Mouse (Mus musculus) mature B cell (primary cell): ENCODE data around the gene Ibtk.
"Not testable (repeated sequence)": the region's sequence is repeated elsewhere in the genome, so short reads cannot be mapped to it uniquely, and the experiment has no call there.

Experiments used
- in situ Hi-C: fragments of 300-500 bp; cut with MboI; formaldehyde crosslinking; loops from 2 replicates; pipeline ENCODE4 v1.14.3; 2019

Ibtk gene

DNA sequence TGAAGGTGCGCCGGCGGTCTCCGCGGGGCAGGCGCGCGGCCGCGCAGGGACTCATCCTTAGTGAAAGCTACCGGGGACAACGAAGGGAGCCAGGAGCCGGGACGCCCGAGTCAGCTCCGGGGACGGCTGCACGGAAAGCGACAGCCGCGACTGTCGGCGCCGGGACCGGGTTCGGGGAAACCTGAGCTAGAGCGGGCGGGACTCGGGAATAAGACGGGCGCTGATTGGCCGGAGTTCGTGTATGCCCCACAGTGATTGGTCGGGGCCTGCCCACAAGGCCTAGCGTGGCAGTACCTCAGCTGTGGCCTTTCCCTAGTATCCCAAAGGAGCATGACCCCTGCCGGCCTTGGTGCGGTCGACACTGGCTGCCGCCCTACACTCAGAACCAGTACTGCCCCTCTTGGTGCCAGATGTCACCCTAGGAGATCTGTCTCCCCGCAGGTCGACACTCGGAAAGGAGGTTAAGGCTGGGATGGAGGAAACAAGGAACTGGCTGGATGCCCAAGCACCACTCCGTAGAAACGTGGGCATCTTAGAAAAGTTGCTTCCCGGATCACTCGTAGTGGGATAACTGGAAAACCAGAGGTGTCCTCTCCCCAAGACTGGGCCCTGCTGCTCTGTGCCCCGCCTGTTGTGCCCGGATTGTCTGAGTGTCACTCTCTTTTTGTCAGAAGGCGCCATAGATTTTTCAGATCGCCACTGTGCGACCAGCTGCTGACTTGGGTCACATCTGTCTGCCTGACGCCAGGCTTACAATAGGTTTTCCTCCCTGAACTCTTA is at the start of gene Ibtk:
Ibtk (minus strand) TSS at position 193 of the 780 bp plus-strand sequence.
- in situ Hi-C loops = loop anchor here (25.0 kb wide), 1 partner anchor 1488 kb away; no protein-coding TSS in a partner anchor

DNA sequence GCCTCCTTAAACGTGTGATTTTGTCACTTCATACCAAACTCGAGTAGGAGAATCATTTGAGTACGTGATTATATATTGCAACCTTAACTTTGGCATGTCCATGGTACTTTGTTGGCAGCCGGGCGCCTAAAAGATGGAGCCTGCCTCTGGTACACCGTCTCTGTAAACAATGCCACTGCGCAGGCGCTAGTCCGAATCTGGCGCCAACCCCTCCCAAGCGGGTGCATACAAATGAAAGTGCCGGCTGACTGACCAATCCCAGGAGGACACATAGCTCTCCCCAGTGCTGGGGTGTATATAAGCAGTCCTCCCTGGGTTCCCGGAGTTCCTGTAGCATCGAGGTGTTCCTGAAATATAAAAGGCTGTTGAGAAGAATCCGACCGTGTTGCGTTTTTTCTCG is 42.4 kb upstream of the Ibtk start:
- in situ Hi-C loops = not testable (repeated sequence)

DNA sequence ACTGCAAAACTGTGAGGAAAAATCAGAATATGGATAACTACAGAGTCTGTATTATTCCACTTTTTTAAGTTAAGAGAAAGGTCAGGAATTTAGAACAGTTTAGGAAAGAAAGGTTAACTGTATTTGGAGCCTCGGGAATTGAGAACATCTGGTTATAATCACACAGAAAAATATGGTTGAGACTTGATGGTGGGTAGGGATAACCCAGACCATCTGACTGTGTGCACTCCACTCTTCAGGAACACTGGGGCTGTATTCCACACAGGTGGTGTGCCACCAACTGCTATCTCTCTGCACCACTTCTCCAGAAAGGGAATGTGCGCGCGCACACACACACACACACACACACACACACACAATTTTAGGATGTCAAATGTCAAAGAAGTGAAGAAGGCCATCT is 31.1 kb upstream of the Ibtk start:
- in situ Hi-C loops = no loop called here

DNA sequence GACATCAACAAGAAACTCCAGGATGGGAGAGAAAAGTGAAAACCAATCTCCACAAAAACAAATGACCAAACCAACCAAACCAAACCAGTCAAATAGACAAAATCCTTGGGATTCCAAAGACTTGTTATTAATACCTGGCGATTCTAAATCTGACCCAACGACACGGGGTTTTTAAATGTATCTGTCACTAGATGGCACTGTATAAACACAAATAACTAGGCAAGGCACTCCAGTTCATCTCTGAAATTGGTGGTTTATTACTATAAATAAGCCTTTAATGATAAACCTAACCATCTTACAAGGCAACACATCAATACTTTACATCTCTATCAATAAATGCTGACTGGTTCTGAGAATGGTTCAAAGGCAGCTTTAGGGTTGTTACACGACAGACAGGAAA is 30.3 kb upstream of the Ibtk start:
- in situ Hi-C loops = no loop called here

DNA sequence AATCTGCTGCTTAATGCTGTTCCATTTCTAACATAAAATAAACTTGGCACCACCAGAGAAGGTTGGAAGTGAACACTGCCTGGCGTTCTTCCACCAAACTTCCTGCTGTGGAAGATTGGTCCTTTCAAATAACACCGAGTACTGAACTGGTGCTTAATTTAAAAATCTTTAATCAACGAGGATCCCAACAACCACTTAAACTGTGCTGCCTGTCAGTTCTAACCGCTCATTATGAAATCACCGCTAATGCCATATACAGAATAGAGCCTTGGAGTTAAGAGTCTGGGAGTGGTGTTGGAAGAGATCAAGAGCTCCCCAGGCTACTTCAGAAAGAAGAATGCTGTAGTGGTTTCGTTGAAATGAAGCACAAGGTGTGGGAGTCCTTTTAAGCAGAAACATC is 28.4 kb upstream of the Ibtk start:
- in situ Hi-C loops = no loop called here

DNA sequence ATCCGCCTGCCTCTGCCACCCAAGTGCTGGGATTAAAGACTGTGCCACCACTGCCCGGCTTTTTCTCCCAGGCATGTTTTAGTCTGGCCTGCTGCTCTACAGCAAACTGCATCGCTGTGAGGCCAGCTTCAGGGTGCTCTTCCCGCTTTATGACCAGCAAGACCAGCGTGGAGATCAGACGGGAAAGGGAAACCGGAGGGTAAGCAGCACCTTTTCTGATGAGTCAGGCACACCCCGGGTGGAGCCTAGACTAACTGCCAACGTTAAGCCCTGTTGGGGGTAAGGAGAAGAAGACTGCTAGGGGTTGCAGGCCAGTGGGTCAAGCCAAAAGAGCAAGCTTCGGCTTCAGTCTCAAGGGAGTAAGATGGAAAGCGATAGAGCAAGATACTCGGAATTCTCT is 23.1 kb upstream of the Ibtk start:
- in situ Hi-C loops = loop anchor here (25.0 kb wide), 1 partner anchor 690 kb away; the partner anchor contains the start of genes Dop1a and Ube2cbp

DNA sequence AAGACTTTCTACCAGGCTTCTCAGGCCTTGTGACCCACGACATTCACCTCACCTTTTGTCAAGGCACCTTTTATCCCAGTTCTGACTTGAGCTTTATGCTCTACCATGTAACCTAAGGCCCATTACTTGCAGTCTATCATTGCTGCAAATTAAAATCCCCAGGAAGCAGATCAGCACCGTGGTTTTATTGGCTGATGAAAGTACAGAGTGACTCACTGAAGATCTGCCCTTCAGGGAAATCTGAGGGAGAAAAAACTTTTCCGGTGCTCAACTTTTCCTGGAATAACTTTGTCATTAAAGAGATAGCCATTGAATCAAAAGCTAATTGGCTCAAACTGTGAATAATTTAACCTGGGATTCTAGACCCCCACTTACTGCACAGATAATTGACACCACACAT is 22.3 kb upstream of the Ibtk start:
- in situ Hi-C loops = loop anchor here (25.0 kb wide), 1 partner anchor 691 kb away; the partner anchor contains the start of genes Dop1a and Ube2cbp

DNA sequence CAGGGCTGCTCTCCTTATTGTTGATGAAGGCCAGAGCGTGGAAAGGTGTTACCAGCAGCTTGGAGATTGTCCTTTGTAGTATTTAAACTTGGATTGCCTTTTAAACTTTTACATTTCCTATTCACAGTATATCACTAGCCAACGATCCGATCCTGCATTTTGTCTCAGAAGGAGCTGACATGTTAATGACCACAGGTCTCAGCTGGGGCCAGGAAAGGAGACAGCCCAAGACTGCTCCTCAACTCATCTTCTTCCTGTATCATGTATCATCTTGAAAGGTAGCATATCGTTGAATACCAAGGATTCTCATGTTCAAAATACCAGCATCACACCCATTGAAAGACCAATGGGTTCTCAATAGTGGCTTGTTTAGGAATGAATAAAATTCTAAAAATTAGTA is 21.2 kb upstream of the Ibtk start:
- in situ Hi-C loops = loop anchor here (25.0 kb wide), 1 partner anchor 692 kb away; the partner anchor contains the start of genes Dop1a and Ube2cbp

DNA sequence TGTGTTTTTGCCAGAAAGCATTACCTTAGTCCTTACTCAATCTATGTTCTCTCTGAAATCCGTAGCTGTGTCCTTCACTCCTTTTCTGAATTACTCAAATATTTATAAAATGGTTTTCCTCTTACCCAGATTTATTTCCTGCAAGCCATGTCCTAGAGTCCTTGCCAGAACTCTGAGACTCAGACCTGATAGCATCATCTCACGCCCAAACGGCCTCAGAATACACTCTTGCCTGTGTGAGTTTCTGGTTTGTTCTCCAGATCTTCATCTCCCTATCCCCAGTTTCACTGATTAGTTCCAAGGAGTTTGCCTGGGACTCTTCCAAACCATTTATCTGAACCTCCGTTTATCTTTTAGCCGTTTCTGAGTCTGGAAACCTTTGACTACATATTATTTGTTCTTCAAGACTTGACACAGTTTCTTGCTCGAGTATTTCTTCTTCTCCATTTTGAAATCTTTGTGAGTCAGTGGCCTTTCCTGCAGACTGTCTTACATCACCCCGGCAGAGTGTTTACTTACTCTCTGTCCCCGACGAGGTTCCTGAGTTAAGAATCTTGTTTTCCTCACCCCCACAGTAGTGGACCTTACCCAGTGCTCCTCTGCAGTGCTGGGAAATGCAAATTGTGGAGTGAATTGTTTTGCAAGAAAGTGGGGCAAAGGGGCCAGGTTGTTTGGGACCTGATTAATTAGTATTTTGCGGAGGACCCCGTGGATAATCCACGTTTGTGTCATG is 20.1 kb upstream of the Ibtk start:
- in situ Hi-C loops = loop anchor here (25.0 kb wide), 1 partner anchor 693 kb away; the partner anchor contains the start of genes Dop1a and Ube2cbp

DNA sequence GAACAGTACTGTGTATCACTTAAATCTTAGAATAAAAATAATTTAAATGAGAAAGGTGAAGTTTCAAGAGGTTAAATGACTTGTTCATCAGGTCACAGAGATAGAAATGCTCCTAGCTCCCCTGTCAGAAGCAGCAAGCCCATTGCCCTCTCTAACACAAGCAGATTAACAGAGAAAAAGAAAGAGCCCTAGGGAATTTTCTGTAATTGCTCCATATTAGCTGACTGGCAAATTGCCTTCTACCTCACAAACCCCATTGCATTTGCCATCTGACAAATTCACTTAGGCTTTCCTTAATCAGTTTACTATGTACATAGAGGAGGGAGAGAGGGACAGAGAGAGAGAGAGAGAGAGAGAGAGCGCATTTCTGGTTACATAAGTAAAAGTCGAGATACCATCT is 18.1 kb upstream of the Ibtk start:
- in situ Hi-C loops = loop anchor here (25.0 kb wide), 1 partner anchor 695 kb away; the partner anchor contains the start of genes Dop1a and Ube2cbp

DNA sequence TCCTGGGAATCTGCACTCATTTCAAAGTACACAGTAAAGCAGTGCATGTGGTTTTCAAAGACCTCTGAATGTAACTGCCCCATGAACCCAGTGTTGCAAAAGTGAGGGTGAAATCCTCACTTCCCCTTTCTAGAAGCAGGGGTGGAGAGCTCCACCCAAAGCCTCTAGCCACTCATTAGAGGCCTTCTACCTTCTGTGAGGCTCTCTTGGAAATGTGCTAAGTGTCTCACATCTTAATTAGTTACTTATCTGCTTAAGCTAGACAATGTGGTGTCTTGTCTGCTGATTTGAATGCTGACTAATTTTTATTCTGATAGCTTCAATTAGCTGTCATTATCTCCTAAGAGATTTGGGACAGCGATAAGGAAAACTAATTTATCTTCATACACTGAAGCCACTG is 13.3 kb upstream of the Ibtk start:
- in situ Hi-C loops = loop anchor here (25.0 kb wide), 1 partner anchor 700 kb away; the partner anchor contains the start of genes Dop1a and Ube2cbp

DNA sequence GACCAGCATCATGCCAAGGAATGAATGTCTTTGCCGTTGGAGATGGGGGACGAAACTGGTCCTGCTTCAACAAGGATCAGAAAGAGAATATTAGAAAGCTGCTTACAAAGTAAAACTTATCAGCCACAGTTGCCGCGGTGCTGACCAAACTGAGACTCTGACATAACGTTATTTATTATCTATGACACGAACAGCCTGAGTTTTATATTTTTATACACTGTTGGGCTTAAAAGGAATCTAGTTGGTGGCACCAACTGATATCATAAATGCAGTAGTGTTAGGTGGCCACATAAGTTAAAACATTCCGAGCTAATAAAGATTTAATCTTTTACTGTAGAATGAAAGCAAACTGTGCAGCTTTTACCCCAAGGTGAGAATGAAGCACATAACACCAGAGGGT is 1.7 kb upstream of the Ibtk start:
- in situ Hi-C loops = loop anchor here (25.0 kb wide), 1 partner anchor 712 kb away; the partner anchor contains the start of genes Dop1a and Ube2cbp

DNA sequence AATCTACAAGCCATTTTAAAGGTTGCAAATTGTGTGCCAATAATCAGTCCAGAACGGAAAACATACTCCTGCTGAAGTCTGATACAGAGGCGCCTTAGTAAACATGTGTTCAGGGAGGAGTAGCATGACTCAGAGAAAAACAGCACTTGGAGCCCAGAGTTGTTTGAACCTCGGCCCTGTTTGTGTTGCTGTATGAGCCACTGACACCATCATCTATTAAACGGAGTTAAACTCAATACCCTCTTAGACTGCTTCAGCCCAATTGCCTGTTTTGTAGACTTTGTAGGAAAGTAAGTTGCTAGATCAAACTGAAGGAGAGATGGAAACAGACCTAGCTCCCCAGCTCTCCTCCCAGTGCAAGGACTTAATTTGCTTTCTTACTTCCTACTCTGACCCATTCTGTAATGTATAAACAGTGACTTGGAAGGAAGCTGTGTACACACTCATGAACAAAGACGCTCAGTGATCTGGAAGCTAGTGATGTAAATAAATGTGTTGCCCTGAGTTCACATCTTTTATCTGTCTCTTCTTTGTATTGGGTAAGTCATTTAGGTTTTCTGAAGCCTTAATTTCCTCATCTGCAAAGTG is 882 bp upstream of the Ibtk start:
- in situ Hi-C loops = loop anchor here (25.0 kb wide), 2 partner anchors 712 to 1487 kb away; partner anchors contain the start of genes Dop1a and Ube2cbp

DNA sequence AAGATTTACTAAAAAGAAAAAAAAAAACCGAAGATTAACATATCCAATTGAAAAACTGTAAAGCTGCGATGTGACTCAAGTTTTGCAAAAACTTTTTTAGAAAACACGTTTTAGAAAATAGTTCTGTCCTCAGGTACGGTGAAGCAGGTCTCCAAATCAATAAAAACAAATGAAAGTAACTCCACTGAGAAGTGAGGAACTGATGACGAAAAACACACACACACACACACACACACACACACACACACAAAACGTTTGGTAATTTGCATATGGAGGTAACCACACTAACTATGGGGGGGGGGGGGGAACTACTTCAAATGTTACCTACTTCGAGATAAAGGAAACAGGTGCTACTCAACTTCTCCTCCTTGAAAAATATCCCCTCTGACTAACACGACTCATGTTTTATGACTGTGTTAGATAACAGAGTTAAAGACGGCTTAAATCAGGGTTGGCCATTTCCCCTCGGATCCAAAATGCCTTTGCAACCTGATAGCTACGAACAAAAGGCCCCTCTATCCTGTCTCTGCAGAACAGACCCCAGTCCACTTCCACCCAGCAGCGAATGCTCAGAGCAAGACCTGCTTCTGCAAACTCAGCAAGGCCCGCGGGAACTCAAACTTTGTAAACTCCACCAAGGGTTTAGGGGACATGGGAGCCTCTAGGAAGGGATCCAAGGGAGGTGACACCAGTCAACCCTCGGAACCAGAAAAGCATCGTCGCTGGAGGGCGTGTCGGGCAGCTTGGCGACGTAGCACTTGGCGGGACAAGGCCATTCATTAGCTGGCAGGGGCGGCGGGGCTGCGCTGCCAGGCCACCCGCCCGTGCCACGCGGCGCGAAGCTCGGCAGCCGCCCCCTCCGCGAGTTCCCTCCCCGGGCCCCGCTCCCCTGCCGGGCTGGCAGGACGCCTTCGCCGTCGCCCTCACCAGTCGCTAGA is 661 bp downstream of the Ibtk start:
- in situ Hi-C loops = loop anchor here (25.0 kb wide), 1 partner anchor 1489 kb away; no protein-coding TSS in a partner anchor

DNA sequence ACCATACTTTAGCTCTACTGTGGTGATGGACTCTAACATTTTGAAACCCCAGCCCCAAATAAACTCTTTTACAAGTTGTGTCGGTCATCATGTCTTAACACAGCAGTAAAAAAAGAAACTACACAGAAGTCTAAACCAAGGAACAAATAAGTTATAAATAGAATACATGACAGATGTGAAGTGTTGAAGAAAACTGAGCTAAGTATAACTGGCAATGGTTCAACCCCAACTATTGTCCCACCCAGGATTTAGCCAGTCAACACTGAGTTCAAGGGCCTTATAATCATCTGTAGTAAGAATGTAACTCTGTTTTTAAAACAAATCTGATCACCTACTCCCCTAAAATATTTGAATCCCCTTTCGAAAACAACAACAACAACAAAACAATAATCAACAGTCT is 3.6 kb downstream of the Ibtk start:
- in situ Hi-C loops = loop anchor here (25.0 kb wide), 1 partner anchor 1492 kb away; no protein-coding TSS in a partner anchor

DNA sequence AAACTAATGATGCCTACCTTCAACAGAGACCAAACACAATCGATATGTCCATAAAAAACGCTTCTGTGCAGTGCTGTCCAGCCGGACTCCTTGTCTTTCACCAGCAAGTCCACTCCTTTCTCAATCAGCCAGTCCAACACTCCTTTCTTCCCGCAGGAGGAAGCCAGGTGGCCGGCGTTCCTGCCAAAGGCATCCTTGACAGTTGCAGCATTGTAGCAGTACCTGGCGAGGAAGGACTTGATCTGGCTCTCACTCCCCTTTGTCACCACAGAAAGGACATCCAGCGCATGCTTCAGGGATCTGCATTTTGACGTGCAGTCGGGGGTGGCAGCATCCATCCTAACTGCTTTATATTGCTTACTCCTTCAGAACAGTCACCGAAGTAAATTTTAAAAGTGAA is 5.8 kb downstream of the Ibtk start:
- in situ Hi-C loops = loop anchor here (25.0 kb wide), 1 partner anchor 1494 kb away; no protein-coding TSS in a partner anchor

DNA sequence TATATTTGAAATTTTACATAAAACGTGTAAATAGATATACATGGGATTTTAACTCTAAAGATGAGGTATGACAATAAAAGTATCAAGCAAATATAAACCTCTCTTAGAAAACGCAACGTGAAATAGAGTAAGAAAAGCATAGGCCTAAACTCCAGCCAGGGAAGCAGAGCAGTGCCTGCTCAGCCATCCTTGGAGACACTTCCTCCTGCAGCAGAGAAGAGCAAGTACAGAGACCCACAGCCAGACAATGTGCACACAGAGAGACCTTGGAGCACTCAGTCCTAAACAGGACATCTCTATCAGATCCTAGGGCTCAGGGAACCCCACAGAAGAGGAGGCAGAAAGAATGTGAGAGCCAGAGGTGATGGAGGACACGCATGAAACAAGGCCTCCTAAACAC is 7.0 kb downstream of the Ibtk start:
- in situ Hi-C loops = loop anchor here (25.0 kb wide), 1 partner anchor 1495 kb away; no protein-coding TSS in a partner anchor

DNA sequence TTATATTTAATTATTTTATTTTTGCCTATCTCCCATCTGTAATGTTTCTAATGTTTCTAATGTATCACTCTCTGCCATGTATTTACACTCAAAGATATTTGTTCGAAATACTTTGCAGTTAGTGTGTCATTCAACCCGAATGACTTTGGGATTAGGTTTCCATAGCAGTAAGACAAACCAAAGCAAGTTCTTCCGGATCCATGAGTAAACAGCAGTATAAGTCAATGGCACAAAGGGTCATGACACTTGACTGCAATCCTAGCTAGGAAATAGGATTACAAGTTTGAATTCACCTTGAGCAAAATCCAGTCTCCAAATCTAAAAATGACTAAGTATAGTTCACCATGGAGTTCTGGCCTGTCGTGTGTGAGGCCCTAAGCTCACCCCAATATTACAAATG is 9.9 kb downstream of the Ibtk start:
- in situ Hi-C loops = loop anchor here (25.0 kb wide), 1 partner anchor 1498 kb away; no protein-coding TSS in a partner anchor

DNA sequence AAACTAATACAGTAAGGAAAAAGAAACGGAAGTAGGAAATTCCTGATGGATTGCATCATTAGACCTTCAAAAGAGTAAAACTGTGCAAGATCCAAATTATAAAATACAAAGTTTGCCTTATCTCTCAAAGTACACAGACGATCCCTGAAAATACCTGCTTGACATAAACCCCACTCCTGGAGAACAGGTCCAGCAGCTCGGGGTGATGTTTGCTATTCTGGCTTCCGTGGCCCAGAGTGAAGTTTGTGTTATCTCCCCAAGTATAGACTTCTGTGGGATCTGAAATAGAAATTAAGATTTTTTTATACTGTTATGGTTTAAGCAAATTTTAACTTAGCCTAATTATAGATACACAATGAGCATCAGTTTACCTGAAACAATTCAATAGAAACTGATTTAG is 14.3 kb downstream of the Ibtk start:
- in situ Hi-C loops = loop anchor here (25.0 kb wide), 1 partner anchor 1502 kb away; no protein-coding TSS in a partner anchor

DNA sequence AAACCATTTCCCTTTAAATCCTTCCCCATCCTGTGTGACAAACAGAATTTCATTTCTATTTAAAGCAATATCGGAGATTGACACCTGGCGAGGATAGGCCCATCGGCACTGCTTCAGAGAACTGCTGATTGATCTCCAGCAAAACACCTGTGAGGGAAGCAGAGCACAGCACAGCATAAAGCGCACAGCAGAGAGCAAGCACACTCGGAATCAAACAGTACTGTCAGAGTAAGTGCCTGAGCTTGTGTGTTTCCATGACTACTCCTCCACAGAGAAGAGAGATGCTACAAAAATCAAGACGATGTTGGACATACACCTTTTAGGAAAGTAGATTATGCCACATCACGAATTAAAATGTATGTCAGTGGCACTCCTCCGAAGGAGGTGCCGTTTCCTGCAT is 25.1 kb downstream of the Ibtk start:
- in situ Hi-C loops = no loop called here

DNA sequence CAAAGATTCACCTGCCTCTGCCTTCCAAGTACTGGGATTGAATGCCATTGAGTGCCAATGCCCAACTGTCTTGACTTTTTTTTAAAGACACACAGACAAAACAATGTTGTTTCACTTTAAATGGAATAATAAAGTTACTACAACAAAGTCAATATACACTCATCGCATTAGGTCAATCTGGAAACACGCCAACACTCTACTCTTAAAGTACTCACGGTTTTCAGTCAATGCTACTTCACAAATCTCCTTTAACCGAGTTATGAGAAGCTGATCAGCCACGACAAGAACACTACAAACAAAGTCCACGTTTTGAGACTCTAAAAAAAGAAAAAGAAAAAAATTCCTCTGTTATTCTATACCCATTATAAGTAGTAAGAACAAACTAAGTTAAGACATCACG is 31.8 kb downstream of the Ibtk start:
- in situ Hi-C loops = no loop called here
